Mouse (Mus musculus): ENCODE results near the gene Gatad2b. TPM values are rescaled to one million over a fixed set of nuclear protein-coding genes. Genes with fewer than 3 reads are reported as not detected.

The Gatad2b gene
- polyA plus RNA-seq, 1 experiment from 2014 or later, result 12.1 TPM

DNA sequence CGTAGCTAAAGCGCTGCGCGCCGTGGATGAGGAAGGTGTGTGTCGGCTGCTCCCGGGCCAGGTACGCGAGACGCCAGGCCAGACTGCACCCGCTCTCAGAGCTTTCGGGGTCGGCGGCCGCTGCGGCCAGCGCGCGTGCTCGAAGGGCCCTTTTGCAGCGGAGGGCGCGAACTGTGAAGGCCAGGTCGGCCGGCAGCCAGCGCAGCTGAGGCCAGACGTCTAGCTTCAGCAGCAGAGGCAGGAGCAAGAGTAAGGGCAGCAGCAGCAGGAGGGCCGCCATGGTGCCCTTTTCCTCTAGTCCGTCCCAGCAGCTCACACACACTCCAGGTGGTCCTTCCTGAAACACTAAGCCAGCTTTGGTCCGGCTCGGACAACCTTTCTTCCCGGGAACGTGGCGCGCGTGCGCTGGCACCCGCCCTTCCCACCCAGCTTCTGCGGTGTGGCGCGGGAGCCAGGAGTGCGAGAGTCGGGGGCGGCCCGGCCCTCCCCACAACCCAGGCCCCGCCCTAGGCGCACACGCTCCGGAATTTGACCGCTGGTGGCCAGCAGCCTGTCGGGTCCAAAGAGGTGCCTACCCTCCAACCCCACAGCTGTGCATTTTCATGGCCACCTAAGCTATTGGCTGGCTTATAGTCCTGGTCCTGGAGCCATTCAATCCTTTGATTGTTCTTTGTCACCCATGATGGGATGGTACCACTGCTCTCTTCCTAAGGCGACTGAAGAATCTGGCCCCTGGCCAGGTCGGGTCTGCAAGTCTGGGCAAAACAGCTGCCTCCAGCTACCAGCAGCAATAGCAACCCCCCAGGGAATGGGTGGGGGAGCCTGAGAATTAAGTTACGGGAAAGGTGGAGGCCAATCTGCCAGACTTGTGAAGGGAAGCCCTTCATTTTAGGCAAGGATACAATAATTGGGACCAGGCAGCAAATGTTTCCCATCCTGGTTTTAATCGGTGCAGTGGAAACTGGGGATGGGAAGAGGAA, 96.8 kb downstream of the Gatad2b start, which contains the start of gene Slc27a3:
Gene Slc27a3, minus strand, starts transcription at position 428 of the 980 bp plus-strand sequence.
- peak within 1 kb of the TSS; percentile 92 for H3K4me2 ChIP-seq (ENCODE audit: low read length)
- H3K9ac ChIP-seq (ENCODE audit: low read depth, low read length), result peak within 1 kb of the TSS; percentile 95
- H3K4me3 ChIP-seq (ENCODE audit: low read length), result peak within 1 kb of the TSS; percentile 80
- peaks cover 33% of the 10 kb centered on the region for H3K36me3 ChIP-seq (ENCODE audit: control insufficient read depth, insufficient read depth, low read length)
- peak; percentile 75 for ATAC-seq
- no peaks in the 10 kb centered on the region for H3K27me3 ChIP-seq (replicated peaks; ENCODE audit: control insufficient read depth, insufficient read depth, low read length)
- H3K4me1 ChIP-seq (ENCODE audit: control insufficient read depth, insufficient read depth, low read depth, low read length), result peaks cover 36% of the 10 kb centered on the region
- WGBS, result 1% methylated on average over 41 of the region's 55 CpGs
- H3K9me3 ChIP-seq (ENCODE audit: control insufficient read depth, low read length), result no peaks in the 10 kb centered on the region
- H3K27ac ChIP-seq (ENCODE audit: low read depth, low read length), result peak within 1 kb of the TSS; percentile 94

GRCm38 (mm10) chr3:90391004-90391403, 98.0 kb downstream of the Gatad2b start:
- no peak overlapping the region for H3K4me3 ChIP-seq (ENCODE audit: low read length)
- peaks cover 36% of the 10 kb centered on the region for H3K4me1 ChIP-seq (ENCODE audit: control insufficient read depth, insufficient read depth, low read depth, low read length)
- H3K27ac ChIP-seq (ENCODE audit: low read depth, low read length), result no peak overlapping the region; the same call in 1 of the 2 replicates
- H3K9me3 ChIP-seq (ENCODE audit: control insufficient read depth, low read length), result no peaks in the 10 kb centered on the region
- WGBS, result 70% methylated on average over 4 of the region's 4 CpGs
- peaks cover 37% of the 10 kb centered on the region for H3K36me3 ChIP-seq (ENCODE audit: control insufficient read depth, insufficient read depth, low read length)
- no peak for ATAC-seq
- H3K27me3 ChIP-seq (replicated peaks; ENCODE audit: control insufficient read depth, insufficient read depth, low read length), result no peaks in the 10 kb centered on the region
- no peak overlapping the region for H3K9ac ChIP-seq (ENCODE audit: low read depth, low read length)
- H3K4me2 ChIP-seq (ENCODE audit: low read length), result no peak overlapping the region

- H3K9ac ChIP-seq (ENCODE audit: low read depth, low read length), result no peak overlapping the region
- peaks cover 33% of the 10 kb centered on the region for H3K4me1 ChIP-seq (ENCODE audit: control insufficient read depth, insufficient read depth, low read depth, low read length)
- ATAC-seq, result no peak
- no peak overlapping the region for H3K4me3 ChIP-seq (ENCODE audit: low read length)
- peaks cover 40% of the 10 kb centered on the region for H3K36me3 ChIP-seq (ENCODE audit: control insufficient read depth, insufficient read depth, low read length)
- 90% methylated on average over 8 of the region's 8 CpGs for WGBS
- no peak overlapping the region for H3K27ac ChIP-seq (ENCODE audit: low read depth, low read length)
- H3K27me3 ChIP-seq (replicated peaks; ENCODE audit: control insufficient read depth, insufficient read depth, low read length), result no peaks in the 10 kb centered on the region
- no peak overlapping the region for H3K4me2 ChIP-seq (ENCODE audit: low read length)
- H3K9me3 ChIP-seq (ENCODE audit: control insufficient read depth, low read length), result no peaks in the 10 kb centered on the region
Measured at GRCm38 (mm10) chr3:90391941-90392340, 99.0 kb downstream of the Gatad2b start.

GRCm38 (mm10) chr3:90392661-90393060, 99.7 kb downstream of the Gatad2b start:
- no peaks in the 10 kb centered on the region for H3K9me3 ChIP-seq (ENCODE audit: control insufficient read depth, low read length)
- peaks cover 26% of the 10 kb centered on the region for H3K4me1 ChIP-seq (ENCODE audit: control insufficient read depth, insufficient read depth, low read depth, low read length)
- H3K9ac ChIP-seq (ENCODE audit: low read depth, low read length), result no peak overlapping the region
- H3K36me3 ChIP-seq (ENCODE audit: control insufficient read depth, insufficient read depth, low read length), result peaks cover 40% of the 10 kb centered on the region
- H3K4me2 ChIP-seq (ENCODE audit: low read length), result no peak overlapping the region
- no peak for ATAC-seq
- H3K4me3 ChIP-seq (ENCODE audit: low read length), result no peak overlapping the region
- H3K27ac ChIP-seq (ENCODE audit: low read depth, low read length), result no peak overlapping the region
- no peaks in the 10 kb centered on the region for H3K27me3 ChIP-seq (replicated peaks; ENCODE audit: control insufficient read depth, insufficient read depth, low read length)
- WGBS, result 86% methylated on average over 3 of the region's 3 CpGs

DNA sequence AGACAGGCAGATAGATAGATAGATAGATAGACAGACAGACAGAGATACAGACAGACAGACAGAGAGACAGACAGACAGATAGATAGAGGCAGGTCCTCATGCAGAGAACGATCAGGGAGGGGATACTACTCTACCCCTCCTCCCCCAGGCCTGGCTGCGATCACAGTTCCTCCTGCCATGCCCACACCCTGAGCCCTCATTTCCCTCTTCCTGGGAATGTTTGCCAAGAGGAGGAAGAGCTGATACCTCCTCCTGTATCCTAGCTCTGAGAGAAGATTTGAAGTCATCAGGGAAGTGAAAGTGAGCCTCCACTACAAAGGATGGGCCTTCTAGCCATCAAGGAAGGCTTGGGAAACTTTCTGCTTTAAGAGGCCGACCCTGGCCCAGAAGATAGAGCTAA, 102.7 kb downstream of the Gatad2b start:
- Histone ChIP-seq H3K9ac (ENCODE audit: low read depth, low read length) (no peak overlapping the region), H3K4me2 (ENCODE audit: low read length) (no peak overlapping the region), H3K36me3 (ENCODE audit: control insufficient read depth, insufficient read depth, low read length) (peaks cover 51% of the 10 kb centered on the region), H3K27ac (ENCODE audit: low read depth, low read length) (no peak overlapping the region), H3K27me3 (replicated peaks; ENCODE audit: control insufficient read depth, insufficient read depth, low read length) (no peaks in the 10 kb centered on the region), H3K4me1 (ENCODE audit: control insufficient read depth, insufficient read depth, low read depth, low read length) (peaks cover 5% of the 10 kb centered on the region), H3K4me3 (ENCODE audit: low read length) (no peak overlapping the region), H3K9me3 (ENCODE audit: control insufficient read depth, low read length) (no peaks in the 10 kb centered on the region)
- WGBS, result 97% methylated on average over 3 of the region's 3 CpGs
- no peak for ATAC-seq

DNA sequence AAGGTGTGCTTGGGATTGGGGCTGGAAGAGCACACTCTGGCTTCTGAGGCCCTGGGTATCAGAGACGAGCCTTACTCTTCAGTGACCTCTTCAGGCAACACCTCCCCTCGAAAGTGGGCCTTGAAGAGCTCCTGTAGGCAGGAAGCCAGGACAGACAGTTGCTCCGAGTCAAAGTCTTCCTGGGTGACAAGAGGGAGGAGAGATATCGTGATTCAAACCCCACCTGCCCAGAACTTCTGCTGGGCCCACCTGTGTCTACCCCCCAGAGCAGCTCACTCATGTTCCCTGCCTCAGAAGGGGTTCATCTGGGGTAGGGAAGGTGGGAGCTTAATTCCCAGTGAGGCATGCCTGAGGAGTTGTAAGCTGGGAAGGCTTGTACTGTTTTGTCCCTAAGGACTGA, 108.0 kb downstream of the Gatad2b start:
- H3K36me3 ChIP-seq (ENCODE audit: control insufficient read depth, insufficient read depth, low read length), result peaks cover 57% of the 10 kb centered on the region
- no peak overlapping the region for H3K4me3 ChIP-seq (ENCODE audit: low read length)
- WGBS, result 83% methylated on average over 4 of the region's 4 CpGs
- H3K27me3 ChIP-seq (replicated peaks; ENCODE audit: control insufficient read depth, insufficient read depth, low read length), result no peaks in the 10 kb centered on the region
- ATAC-seq, result no peak
- no peaks in the 10 kb centered on the region for H3K4me1 ChIP-seq (ENCODE audit: control insufficient read depth, insufficient read depth, low read depth, low read length)
- H3K27ac ChIP-seq (ENCODE audit: low read depth, low read length), result no peak overlapping the region
- no peaks in the 10 kb centered on the region for H3K9me3 ChIP-seq (ENCODE audit: control insufficient read depth, low read length)
- H3K9ac ChIP-seq (ENCODE audit: low read depth, low read length), result no peak overlapping the region
- no peak overlapping the region for H3K4me2 ChIP-seq (ENCODE audit: low read length)

DNA sequence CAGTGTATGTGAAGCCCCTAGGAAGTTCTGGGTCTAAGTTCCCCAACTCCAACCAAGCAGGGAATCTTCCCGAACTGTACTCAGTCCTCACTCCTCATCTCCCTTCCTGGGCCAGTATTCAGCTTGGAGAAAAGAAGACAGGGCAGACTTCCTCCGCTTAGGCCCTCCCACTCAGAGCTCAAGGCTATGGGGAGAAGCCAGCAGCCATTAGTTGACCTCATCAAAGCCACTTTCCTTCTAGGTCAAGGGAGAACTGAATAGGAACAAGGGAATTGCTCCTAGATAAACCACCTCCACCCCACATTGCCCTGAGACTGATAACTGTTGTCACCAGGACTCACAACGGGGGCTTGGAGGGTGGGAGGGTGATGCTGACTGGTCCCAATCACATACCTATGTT, 111.1 kb downstream of the Gatad2b start:
- H3K27me3 ChIP-seq (replicated peaks; ENCODE audit: control insufficient read depth, insufficient read depth, low read length), result no peaks in the 10 kb centered on the region
- no peaks in the 10 kb centered on the region for H3K4me1 ChIP-seq (ENCODE audit: control insufficient read depth, insufficient read depth, low read depth, low read length)
- no peak overlapping the region for H3K4me3 ChIP-seq (ENCODE audit: low read length)
- no peaks in the 10 kb centered on the region for H3K9me3 ChIP-seq (ENCODE audit: control insufficient read depth, low read length)
- H3K27ac ChIP-seq (ENCODE audit: low read depth, low read length), result no peak overlapping the region
- no peak overlapping the region for H3K4me2 ChIP-seq (ENCODE audit: low read length)
- H3K9ac ChIP-seq (ENCODE audit: low read depth, low read length), result no peak overlapping the region
- ATAC-seq, result no peak
- 93% methylated on average over 3 of the region's 3 CpGs for WGBS
- H3K36me3 ChIP-seq (ENCODE audit: control insufficient read depth, insufficient read depth, low read length), result peaks cover 76% of the 10 kb centered on the region

- Histone ChIP-seq H3K9me3 (ENCODE audit: control insufficient read depth, low read length) (no peaks in the 10 kb centered on the region), H3K36me3 (ENCODE audit: control insufficient read depth, insufficient read depth, low read length) (peaks cover 76% of the 10 kb centered on the region), H3K27ac (ENCODE audit: low read depth, low read length) (no peak overlapping the region), H3K4me2 (ENCODE audit: low read length) (no peak overlapping the region), H3K27me3 (replicated peaks; ENCODE audit: control insufficient read depth, insufficient read depth, low read length) (no peaks in the 10 kb centered on the region), H3K9ac (ENCODE audit: low read depth, low read length) (no peak overlapping the region), H3K4me3 (ENCODE audit: low read length) (no peak overlapping the region), H3K4me1 (ENCODE audit: control insufficient read depth, insufficient read depth, low read depth, low read length) (no peaks in the 10 kb centered on the region)
- no peak for ATAC-seq
- WGBS, result 91% methylated on average over 4 of the region's 4 CpGs
Measured at GRCm38 (mm10) chr3:90404609-90405008, 111.6 kb downstream of the Gatad2b start.

DNA sequence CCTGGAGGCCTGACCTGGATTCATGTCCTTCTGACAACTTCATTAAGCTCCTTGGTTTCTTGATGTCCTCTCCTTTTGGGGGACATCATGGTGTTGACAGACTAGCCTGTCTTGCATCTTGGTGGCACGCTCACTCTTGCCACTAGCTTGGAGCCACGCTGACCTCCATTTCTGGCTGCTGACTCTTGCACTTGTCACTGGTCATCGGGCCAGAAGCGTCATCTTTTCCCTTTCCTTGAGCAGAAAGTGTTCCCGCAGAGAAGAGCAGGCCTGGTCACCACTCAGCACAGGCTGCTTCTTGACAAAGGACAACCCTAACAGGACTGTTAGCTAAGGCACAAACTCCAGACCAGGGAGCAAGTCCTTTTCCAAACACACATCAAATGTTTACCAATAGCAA, 113.4 kb downstream of the Gatad2b start:
- Histone ChIP-seq H3K4me1 (ENCODE audit: control insufficient read depth, insufficient read depth, low read depth, low read length) (no peaks in the 10 kb centered on the region), H3K9ac (ENCODE audit: low read depth, low read length) (no peak overlapping the region), H3K36me3 (ENCODE audit: control insufficient read depth, insufficient read depth, low read length) (peaks cover 72% of the 10 kb centered on the region), H3K27me3 (replicated peaks; ENCODE audit: control insufficient read depth, insufficient read depth, low read length) (no peaks in the 10 kb centered on the region), H3K27ac (ENCODE audit: low read depth, low read length) (no peak overlapping the region), H3K4me3 (ENCODE audit: low read length) (no peak overlapping the region), H3K9me3 (ENCODE audit: control insufficient read depth, low read length) (no peaks in the 10 kb centered on the region), H3K4me2 (ENCODE audit: low read length) (no peak overlapping the region)
- ATAC-seq, result no peak
- 94% methylated on average over 5 of the region's 5 CpGs for WGBS

Measured in hindbrain, embryonic 16.5 days (tissue).